Mouse (Mus musculus) WW6 (cell line): ENCODE measurements around the gene Atp13a3.

ENCODE experiments used
- DNase-seq: peaks from one replicate; pipeline ENCODE4 v3.0.0-alpha.2; 2013; ENCODE audit warnings: low read depth, low spot score

Atp13a3 gene

DNA sequence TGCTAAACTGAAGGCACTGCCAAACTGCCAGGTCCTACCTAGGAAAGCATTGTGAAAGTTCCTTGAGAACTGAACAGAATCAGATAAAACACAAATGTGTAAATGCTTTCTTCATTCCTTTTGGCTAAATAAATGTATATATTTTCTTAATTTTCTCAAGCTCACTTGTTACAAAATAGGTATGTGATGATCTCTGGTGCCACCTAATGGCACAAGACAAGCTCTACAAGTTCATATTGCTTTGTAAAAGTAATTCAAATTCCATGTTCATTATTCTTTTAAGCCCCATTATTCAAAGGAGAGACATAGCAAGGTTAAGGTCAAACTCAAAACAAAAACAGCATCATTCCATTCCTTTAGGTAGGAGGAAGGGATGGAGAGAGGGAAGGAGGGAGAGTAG, 91.5 kb downstream of the Atp13a3 start:
- no peak for DNase-seq

DNA sequence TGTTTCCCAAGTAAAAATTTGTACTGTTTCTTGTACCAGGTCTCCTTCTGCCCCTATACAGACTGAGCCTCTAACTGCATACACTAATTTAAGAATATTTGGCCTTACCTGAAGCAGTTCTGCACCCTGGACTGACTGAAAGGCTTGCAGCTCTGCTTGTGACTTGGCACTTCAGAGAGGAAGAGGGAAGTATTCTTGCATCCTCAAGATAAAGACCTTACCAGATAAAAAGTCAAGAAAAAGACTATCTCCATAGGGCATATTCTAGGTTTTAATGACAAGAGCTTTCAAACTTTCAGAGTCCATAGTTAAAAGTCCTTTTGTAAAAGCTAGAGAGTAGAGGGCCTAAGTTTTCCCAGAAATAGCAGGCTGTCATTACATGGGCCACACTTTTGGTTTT, 95.1 kb downstream of the Atp13a3 start, which contains the start of gene Gp5:
Gene Gp5, minus strand, starts transcription at position 133 of the 400 bp plus-strand sequence.
- no peak for DNase-seq

DNA sequence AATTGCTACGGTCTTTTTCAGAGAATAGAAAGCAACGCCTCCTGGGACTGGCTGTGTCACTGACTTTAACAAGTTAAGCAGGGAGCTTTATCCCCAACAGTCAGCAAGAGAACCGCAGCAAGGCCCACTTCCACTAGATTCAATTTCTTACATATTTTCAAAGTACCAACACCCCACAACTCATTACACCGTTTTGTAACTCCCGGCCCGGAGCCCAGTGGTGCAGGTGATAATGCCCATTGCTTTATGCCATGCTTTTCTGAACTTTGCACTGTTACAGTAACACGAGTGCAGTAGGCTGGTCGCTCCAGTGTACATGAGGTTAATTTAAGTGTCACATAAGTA, 95.6 kb downstream of the Atp13a3 start:
- no peak for DNase-seq

DNA sequence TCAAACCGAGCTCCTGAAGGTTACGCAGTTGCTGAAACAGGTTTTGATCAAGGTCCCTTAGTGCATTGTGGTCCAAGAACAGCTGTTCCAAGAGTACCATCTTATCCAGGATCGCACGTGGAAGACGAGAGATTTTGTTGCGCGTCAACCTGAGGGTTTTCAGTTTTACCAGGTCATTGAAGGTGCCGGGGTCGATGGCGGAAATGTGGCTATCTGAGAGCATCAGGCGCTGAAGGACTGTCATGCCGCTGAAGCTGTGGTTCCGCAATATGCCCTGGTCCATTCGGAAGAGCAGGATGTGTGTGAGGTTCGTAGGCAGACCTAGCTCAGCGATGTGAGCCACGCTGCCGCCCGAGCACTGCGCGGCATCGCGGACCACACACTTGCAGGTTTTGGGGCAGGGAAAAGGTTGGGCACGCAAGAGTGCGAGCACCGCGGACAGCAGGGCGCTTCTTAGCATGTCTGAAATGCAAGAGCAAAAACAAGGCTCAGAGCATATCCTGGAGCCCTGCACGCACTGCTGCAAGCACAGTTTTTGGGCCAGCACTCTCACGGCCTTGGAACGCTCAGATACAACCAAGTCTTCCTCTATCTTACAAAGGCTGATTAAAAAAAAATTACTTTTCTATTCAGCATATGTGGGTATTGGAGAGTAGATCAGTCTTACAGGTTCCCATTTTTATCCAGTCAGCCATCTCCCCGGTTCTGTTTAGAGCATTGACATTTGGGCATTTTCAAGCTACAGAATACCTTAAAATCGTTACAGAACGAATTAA, 96.2 kb downstream of the Atp13a3 start:
- peak; percentile 22 for DNase-seq

DNA sequence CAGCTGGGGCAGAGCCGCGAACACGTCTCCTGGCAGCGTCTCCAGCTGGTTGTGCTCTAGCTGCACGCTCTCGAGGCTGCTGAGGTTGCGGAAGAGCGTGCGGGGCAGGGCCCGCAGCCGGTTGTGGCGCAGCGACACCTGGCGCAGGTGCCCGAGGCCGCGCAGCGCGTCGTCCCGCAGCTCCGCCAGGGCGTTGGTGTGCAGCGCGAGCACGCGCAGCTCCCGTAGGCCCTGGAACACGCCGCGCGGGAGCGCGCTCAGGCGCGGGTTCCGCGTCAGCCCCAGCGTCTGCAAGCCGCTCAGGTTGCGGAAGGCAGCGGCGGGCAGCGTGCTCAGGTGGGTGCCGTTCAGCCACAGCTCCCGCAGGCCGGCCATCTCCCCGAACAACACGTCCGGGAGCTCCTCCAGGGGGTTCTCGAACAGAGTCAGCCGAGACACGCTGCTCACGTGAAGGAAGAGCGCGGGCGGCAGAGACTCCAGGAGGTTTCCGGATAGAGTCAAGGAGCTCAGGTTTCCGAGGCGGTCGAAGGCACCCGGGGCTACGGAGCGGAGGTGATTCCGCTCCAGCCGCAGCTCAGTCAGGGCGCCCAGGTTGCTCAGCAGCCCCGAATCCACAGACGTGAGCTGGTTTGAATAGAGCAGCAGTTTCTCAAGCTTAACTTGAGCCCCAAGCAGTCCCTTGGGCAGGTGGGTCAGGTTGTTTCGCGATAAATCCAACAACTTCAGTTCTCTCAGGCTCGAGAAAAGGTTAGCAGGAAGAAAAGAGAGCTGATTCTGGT, 97.0 kb downstream of the Atp13a3 start:
- peak; percentile 69 for DNase-seq

DNA sequence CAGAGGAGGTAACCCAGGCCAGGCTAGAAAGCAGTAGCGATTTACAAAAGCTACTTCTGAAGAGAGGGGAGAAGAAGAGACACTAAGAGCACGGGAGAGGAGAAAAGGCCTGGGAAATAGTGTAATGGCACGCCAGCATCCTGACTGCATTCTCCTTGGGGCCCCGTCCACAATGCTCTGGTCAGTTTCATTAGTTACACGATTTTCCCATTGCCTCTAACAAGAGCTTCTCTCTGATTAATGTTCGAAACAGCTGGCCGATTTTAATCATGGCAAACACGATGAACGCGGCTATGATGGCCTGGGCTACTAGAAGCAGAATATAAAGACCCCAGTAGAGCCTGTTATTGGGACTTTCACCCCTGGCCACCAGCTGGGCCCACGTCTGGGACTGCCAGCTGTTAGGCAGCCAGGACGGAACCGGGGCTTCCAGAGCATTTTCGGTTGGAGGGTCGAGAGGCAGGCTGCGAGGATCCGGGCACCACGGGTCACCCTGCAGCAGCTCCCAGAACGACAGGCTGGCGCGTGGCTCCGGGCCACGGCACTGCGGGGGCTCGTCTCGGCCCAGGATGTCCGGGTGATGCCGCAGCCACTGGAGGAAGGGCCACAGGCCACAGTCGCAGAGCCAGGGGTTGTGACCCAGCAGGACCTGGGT, 97.7 kb downstream of the Atp13a3 start:
- DNase-seq = no peak

DNA sequence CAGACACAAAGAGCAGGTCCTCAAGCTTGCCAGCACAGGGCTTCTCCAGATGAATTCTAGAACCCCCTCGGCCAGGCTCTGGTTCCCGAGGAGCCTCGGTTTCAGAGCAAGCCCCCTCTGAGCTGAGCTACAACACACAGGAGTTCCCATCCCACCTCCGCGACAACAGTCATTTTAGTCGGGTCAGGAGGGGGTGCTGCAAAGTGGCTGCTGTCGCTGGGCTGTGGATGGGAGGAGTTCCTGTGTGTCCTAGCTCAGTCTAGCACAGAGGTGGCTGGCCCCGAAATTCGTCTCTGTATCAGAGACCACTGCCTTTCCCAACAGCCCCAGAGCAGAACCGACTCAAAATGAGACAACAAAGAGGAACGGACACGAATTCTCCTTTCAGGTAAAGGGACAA, 98.5 kb downstream of the Atp13a3 start:
- DNase-seq = no peak

DNA sequence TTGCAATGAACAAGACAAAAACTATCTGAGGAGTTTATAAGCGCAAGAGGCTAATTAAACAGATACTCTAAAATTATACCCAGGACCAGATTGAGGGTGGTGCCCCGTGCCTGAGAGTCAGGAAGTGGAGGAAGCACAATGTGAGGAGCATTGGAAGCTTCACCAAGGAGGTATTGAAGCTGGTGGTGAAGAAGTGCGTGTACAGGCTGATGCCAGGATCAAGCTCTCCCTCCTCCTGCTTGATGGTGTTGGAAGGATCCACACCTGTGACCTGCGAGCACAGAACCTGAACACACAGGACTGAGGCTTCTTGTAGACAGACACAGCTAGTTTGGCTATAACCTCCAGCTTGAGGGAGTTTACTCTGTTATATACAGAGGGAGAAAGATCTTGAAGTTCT, 99.7 kb downstream of the Atp13a3 start:
- no peak for DNase-seq

DNA sequence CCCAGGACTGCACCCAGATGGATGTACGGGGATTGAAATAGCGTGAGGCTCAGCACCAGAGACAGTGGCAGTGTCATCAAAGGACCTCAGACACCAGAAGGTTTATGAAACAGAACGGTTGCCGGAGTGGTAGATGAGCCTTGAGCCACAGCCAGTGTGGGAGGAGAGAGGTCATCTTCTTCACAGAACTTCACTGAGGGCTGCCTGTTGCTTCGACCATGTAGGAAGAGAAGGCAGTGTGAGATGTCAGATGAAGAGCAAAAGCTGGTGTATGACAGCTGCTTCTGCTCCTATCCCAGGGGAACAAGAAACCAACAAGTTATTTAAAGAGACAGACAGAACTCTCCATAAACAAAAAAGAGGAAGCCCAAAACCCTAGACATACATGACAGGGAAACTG, 101.5 kb downstream of the Atp13a3 start:
- DNase-seq = no peak

DNA sequence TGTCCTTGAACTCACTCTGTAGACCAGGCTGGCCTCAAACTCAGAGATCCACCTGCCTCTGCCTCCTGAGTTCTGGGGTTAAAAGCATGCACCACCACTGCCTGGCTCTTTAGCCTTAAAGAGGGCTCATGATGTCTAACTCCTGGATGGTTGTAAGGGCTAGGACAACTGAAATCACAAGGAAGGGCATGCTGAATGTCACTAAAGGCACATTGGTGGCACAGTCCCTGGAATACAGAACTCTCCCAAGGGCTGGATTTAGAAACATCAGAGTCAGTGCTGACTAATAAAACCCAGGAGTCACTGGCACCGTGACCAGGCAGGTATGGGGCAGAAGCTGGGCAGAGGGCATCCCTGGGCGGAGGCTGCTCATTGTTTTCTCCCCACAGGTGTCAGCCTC, 102.4 kb downstream of the Atp13a3 start:
- DNase-seq = no peak

DNA sequence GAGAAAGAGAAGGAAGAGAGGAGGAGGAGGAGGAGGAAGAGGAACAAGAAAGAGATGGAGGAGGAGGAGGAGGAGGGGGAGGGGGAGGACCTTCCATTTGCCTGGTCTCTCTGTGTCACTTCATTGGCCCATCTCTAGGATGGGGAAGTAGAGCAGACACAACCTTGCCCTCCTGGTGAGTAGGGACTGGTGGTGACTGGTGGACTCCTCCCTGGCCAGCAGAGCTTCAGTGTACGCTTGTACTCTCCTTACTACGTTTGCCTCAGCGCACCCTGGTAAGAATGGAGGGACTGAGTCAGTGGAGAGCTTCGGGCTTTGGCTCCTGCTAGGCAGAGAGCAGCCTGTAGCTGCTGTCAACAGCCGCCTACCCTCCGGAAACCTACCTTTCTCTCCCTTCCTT, 103.1 kb downstream of the Atp13a3 start:
- no peak for DNase-seq

DNA sequence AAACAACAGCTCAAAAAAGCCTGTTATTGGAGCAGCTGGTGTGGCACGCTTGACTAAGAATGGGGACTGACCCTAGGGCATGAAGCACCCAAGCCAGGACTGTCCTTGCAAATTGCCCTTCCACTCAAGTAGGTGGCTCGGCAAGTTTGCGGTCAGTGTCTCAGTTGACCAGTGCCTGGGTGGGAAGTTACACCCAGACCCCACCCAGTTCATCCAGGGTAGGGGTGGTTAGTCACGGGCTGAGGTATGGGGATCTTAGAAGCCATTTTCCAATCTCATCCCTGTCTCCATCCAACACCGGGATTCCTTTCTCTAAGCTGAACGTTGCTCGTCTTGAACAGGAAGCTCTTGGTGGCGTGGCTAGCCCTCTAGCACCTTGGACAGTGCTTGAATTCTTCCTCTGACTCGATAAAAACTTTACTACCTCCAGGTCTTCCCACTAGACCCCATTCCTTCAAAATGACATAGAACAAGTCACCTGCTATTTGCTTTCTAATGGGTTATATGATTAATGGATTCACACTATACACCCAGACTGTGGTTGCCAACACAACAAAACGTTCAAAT, 106.0 kb downstream of the Atp13a3 start:
- DNase-seq = no peak

DNA sequence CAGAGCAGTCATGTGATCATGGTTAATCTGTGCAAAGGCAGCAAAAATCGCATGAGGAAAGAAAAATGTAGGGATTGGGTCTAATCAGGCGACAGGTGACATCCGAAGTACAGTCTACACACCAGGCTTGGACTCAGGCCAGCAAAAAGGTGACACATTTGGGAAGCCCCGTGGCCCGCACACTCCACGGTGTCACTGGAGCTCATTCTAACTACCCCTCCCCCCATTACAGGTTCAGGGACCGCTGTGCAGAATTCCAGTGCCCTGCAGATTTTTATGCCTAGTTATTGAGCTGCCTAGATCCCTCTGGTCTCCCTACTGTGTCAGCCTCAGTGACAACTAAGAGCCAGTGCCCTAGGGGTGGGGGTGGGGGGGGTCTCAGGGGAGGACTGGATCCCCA, 108.3 kb downstream of the Atp13a3 start:
- DNase-seq = no peak

DNA sequence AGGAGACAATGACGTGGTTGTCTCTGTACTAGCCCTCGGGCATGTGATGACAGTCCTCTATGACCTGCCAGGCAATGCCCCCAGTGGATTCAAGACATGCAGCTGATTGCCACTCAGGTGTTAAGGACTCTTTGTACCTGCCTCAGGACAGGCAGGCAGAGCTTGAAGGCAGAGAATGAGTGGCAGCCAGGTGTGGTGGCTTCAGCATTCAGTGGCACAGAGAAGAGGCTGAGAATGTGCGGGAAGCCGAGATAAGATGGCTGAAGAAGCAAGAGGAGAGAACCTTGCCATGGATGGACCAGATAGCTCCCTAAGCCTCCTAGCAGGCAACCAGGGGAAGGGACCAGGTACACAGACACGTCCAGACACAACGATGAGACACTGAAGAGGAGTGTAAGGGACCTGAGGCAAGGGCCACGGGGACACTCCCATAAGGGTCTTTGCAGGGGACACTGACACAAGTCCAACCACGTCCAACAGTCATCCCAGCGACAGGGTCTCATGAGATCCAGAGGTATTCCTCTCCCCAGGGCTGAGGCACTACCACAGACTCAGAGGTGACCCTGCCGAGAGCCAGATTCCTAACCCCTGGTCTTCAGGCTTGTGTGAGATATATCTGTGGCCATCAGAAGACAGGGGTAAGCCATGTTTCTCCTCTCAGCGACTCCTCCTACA, 109.0 kb downstream of the Atp13a3 start:
- DNase-seq = no peak

DNA sequence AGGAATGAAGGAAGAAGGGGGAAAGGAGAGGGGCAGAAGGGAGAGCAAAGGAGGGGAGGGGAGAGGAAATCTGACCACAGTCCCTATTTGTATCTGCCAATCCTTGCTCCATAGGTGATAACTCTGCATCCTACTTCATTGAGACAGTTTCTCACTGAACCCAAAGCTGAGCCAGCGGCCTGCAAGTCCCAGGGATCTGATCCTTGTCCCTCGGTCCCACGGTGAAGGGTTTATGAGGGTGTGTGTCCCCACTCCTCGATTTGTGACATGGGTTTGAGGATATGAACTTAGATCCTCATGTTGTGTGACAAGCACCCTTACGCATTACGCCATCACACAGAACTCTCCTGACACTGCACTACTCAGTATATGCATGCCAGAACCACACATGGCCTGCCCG, 110.7 kb downstream of the Atp13a3 start:
- DNase-seq = no peak

DNA sequence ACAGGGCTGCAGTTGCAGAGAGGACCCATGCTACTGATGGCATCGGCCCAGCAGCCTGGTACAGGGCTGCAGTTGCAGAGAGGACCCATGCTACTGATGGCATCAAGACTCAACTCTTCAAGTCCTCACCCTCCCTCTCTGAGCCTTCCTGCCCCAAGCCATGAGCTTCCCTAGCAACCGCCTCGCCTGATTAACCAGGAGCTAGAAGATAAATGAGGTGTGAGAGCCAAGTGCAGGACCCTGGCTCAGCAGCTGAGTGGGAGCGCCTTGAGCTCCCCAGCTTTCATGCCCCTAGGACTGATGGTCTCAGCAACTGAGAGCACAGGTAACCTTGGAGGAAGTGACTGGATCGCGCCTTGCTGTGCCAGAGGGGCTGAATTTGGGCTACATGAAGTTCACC, 115.3 kb downstream of the Atp13a3 start:
- DNase-seq = no peak

DNA sequence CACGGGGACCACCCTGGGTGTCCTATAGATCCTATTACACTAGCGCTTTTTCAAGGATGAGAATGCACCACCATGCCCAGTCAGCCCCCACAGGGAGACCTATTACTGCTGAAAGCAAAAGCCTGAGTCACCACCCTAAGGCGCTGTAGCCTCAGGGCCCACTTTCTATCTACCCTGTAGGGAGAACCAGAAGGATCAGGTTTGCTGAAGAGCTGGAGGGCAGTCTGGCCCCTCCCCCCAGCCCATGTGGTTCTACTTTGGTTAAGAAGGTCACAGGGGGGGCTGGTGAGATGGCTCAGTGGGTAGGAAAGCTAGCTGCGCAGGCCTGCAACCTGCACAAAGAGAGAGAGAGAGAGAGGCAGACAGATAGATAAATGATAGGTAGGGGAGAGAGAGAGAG, 120.1 kb downstream of the Atp13a3 start:
- DNase-seq = peak; percentile 18

DNA sequence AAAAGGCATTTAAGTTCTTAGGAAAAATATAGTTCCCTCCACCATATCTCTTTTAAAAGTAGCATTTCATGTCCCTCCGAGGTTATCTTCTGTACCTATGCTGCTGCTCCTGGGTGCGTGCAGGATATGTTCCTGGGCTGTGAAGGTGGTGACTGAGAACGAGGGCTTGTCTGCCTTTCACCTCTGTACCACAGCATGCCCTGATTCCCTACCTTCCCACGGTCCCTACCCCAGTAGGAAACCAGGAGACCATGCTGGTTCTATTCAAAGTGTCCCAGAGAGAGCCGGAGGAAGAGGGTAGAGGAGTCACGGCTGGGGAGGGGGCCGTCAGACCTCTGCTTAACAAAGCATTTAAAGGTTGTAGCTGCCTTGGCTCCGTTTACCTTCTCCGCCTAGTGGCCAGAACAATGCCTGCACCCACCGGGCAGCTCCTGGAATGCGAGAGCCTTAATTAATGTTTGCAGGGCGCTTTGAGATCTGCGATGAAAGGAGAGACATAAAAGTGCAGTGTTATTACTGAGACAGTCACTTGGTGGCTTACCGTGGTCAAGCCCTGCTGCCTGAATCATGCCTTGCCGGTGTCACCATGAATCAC, 121.9 kb downstream of the Atp13a3 start:
- DNase-seq = peak; percentile 33

DNA sequence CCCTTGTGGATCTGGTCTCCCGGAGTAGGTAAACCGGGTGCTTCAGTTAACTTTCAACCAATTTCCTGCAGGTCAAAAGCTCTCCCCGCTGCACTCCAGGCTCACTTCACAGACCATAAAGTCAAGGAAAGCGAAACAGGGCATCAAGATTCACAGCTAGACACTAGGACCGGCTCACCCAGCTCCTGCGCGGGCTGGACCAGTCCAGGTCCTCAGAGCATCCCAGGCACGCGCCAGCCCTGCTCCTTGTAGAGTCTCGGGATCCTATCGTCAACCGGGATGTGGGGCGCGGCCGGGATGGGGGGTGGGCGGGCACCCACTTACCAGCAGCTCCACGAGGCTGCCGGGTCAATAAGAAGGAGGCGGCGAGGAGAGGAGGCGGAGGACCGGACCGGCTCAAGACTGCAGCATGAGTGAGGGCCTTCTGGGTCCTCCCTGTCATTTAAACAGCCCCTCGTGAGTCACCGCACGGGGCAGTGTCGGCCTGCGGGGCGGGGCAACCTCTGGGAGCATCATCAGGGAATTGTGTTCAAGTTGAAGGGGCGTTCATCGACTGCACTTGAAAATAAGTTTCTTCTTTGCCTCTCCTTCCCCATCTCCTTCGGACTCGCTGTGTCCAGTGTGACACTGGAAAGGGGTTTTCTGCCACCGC, 122.8 kb downstream of the Atp13a3 start, which contains the start of gene Lrrc15:
Gene Lrrc15, minus strand, starts transcription at position 413 of the 652 bp plus-strand sequence.
- DNase-seq = no peak

DNA sequence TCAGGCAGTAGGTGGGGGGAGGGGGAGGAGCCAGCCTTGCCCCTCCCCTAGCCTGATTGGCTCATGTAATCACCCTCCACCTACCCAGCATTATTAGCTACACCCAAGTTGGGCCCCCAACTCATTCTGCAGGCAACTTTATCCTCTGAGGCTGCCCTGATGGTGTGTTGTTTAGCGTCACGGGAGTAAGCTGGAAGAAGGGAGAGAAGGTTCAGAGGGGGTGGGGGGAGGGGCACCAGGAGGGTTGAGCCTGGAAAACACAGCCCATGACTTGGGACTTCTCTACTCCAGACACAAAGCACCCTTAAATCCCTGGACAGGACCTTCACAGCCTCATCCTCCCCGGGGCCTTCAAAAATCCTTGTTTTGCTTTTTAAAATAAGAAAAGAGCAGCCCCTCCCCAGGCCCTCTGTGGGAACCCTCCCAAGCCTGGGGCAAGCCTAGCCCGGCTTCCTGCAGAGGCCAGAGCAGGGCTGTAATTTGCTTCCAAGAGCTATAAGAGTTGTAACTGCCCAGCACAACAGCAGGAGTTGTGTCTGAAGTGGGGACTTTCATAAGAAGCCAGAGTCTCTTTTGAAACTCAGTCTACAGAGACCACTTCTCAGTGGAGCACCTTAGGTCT, 125.0 kb downstream of the Atp13a3 start:
- DNase-seq = peak; percentile 54
